Mouse (Mus musculus): ENCODE results near the gene Exosc5.

- no peak for TF ChIP-seq CTCF (IDR thresholded peaks at IDR 0.05; ENCODE audit: low read depth)
- TF ChIP-seq EP300 (IDR thresholded peaks at IDR 0.05; ENCODE audit: low read depth) = peak; percentile 95
Observed at GRCm38 (mm10) chr7:25658657-25659472, at the start of gene Exosc5, which contains the start of gene Bckdha.

All from liver, postnatal 0 days (tissue).